Mouse (Mus musculus): ENCODE measurements around the gene Cldn5.
A peak's percentile ranks its signal among the peaks of the same experiment; 100 is the strongest.

Gene Cldn5

GRCm38 (mm10) chr16:18776556-18777100, at the start of gene Cldn5:
TSS of gene Cldn5 (plus strand) at chr16:18776847.
- DNase-seq (ENCODE audit: low read depth, low spot score), result no peak
- Histone ChIP-seq H3K27me3 (ENCODE audit: control insufficient read depth, insufficient read depth, low read length, poor library complexity, severe bottlenecking) (no peaks in the 10 kb centered on the region), H3K36me3 (ENCODE audit: control insufficient read depth, insufficient read depth, low read length, poor library complexity, severe bottlenecking) (no peaks in the 10 kb centered on the region)

GRCm38 (mm10) chr16:18727536-18728499, 48.8 kb upstream of the Cldn5 start:
- Histone ChIP-seq H3K27me3 (ENCODE audit: control insufficient read depth, insufficient read depth, low read length, poor library complexity, severe bottlenecking) (no peaks in the 10 kb centered on the region), H3K36me3 (ENCODE audit: control insufficient read depth, insufficient read depth, low read length, poor library complexity, severe bottlenecking) (no peaks in the 10 kb centered on the region)
- DNase-seq (ENCODE audit: low read depth, low spot score), result no peak

- DNase-seq (ENCODE audit: low read depth, low spot score), result no peak
- Histone ChIP-seq H3K36me3 (ENCODE audit: control insufficient read depth, insufficient read depth, low read length, poor library complexity, severe bottlenecking) (no peaks in the 10 kb centered on the region), H3K27me3 (ENCODE audit: control insufficient read depth, insufficient read depth, low read length, poor library complexity, severe bottlenecking) (peaks cover 1% of the 10 kb centered on the region; the same call in 1 of the 2 replicates)
Measured at GRCm38 (mm10) chr16:18729185-18729584, 47.5 kb upstream of the Cldn5 start.

- H3K27me3 ChIP-seq (ENCODE audit: control insufficient read depth, insufficient read depth, low read length, poor library complexity, severe bottlenecking), result peaks cover 1% of the 10 kb centered on the region; the same call in 1 of the 2 replicates
- no peaks in the 10 kb centered on the region for H3K36me3 ChIP-seq (ENCODE audit: control insufficient read depth, insufficient read depth, low read length, poor library complexity, severe bottlenecking)
- DNase-seq (ENCODE audit: low read depth, low spot score), result no peak
Measured at GRCm38 (mm10) chr16:18730640-18731039, 46.0 kb upstream of the Cldn5 start.

- Histone ChIP-seq H3K27me3 (ENCODE audit: control insufficient read depth, insufficient read depth, low read length, poor library complexity, severe bottlenecking) (peaks cover 1% of the 10 kb centered on the region; the same call in 1 of the 2 replicates), H3K36me3 (ENCODE audit: control insufficient read depth, insufficient read depth, low read length, poor library complexity, severe bottlenecking) (no peaks in the 10 kb centered on the region)
- peak; percentile 5 for DNase-seq (ENCODE audit: low read depth, low spot score)
Measured at GRCm38 (mm10) chr16:18733100-18733956, 43.3 kb upstream of the Cldn5 start.

- no peak for DNase-seq (ENCODE audit: low read depth, low spot score)
- H3K36me3 ChIP-seq (ENCODE audit: control insufficient read depth, insufficient read depth, low read length, poor library complexity, severe bottlenecking), result no peaks in the 10 kb centered on the region
- H3K27me3 ChIP-seq (ENCODE audit: control insufficient read depth, insufficient read depth, low read length, poor library complexity, severe bottlenecking), result peaks cover 1% of the 10 kb centered on the region; the same call in 1 of the 2 replicates
Measured at GRCm38 (mm10) chr16:18738303-18738702, 38.3 kb upstream of the Cldn5 start.

GRCm38 (mm10) chr16:18746268-18747122, 30.2 kb upstream of the Cldn5 start:
- no peak for DNase-seq (ENCODE audit: low read depth, low spot score)
- H3K36me3 ChIP-seq (ENCODE audit: control insufficient read depth, insufficient read depth, low read length, poor library complexity, severe bottlenecking), result no peaks in the 10 kb centered on the region
- no peaks in the 10 kb centered on the region for H3K27me3 ChIP-seq (ENCODE audit: control insufficient read depth, insufficient read depth, low read length, poor library complexity, severe bottlenecking)

GRCm38 (mm10) chr16:18751101-18751500, 25.5 kb upstream of the Cldn5 start:
- H3K36me3 ChIP-seq (ENCODE audit: control insufficient read depth, insufficient read depth, low read length, poor library complexity, severe bottlenecking), result no peaks in the 10 kb centered on the region
- no peak for DNase-seq (ENCODE audit: low read depth, low spot score)
- H3K27me3 ChIP-seq (ENCODE audit: control insufficient read depth, insufficient read depth, low read length, poor library complexity, severe bottlenecking), result no peaks in the 10 kb centered on the region

- no peak for DNase-seq (ENCODE audit: low read depth, low spot score)
- Histone ChIP-seq H3K27me3 (ENCODE audit: control insufficient read depth, insufficient read depth, low read length, poor library complexity, severe bottlenecking) (no peaks in the 10 kb centered on the region), H3K36me3 (ENCODE audit: control insufficient read depth, insufficient read depth, low read length, poor library complexity, severe bottlenecking) (no peaks in the 10 kb centered on the region)
Measured at GRCm38 (mm10) chr16:18751885-18752499, 24.7 kb upstream of the Cldn5 start.

- Histone ChIP-seq H3K27me3 (ENCODE audit: control insufficient read depth, insufficient read depth, low read length, poor library complexity, severe bottlenecking) (no peaks in the 10 kb centered on the region), H3K36me3 (ENCODE audit: control insufficient read depth, insufficient read depth, low read length, poor library complexity, severe bottlenecking) (no peaks in the 10 kb centered on the region)
- no peak for DNase-seq (ENCODE audit: low read depth, low spot score)
Measured at GRCm38 (mm10) chr16:18761734-18762133, 14.9 kb upstream of the Cldn5 start.

- no peak for DNase-seq (ENCODE audit: low read depth, low spot score)
- Histone ChIP-seq H3K27me3 (ENCODE audit: control insufficient read depth, insufficient read depth, low read length, poor library complexity, severe bottlenecking) (no peaks in the 10 kb centered on the region), H3K36me3 (ENCODE audit: control insufficient read depth, insufficient read depth, low read length, poor library complexity, severe bottlenecking) (no peaks in the 10 kb centered on the region)
Measured at GRCm38 (mm10) chr16:18762960-18763359, 13.7 kb upstream of the Cldn5 start.

- no peaks in the 10 kb centered on the region for H3K36me3 ChIP-seq (ENCODE audit: control insufficient read depth, insufficient read depth, low read length, poor library complexity, severe bottlenecking)
- DNase-seq (ENCODE audit: low read depth, low spot score), result no peak
- H3K27me3 ChIP-seq (ENCODE audit: control insufficient read depth, insufficient read depth, low read length, poor library complexity, severe bottlenecking), result no peaks in the 10 kb centered on the region
Measured at GRCm38 (mm10) chr16:18766390-18766789, 10.3 kb upstream of the Cldn5 start.

GRCm38 (mm10) chr16:18769501-18769900, 7.1 kb upstream of the Cldn5 start:
- H3K27me3 ChIP-seq (ENCODE audit: control insufficient read depth, insufficient read depth, low read length, poor library complexity, severe bottlenecking), result no peaks in the 10 kb centered on the region
- no peaks in the 10 kb centered on the region for H3K36me3 ChIP-seq (ENCODE audit: control insufficient read depth, insufficient read depth, low read length, poor library complexity, severe bottlenecking)
- no peak for DNase-seq (ENCODE audit: low read depth, low spot score)

Measured in splenic B cell, adult 2 months (primary cell).